8 mouse cellular contexts compared by ENCODE assay signal in the genomic region with DNA sequence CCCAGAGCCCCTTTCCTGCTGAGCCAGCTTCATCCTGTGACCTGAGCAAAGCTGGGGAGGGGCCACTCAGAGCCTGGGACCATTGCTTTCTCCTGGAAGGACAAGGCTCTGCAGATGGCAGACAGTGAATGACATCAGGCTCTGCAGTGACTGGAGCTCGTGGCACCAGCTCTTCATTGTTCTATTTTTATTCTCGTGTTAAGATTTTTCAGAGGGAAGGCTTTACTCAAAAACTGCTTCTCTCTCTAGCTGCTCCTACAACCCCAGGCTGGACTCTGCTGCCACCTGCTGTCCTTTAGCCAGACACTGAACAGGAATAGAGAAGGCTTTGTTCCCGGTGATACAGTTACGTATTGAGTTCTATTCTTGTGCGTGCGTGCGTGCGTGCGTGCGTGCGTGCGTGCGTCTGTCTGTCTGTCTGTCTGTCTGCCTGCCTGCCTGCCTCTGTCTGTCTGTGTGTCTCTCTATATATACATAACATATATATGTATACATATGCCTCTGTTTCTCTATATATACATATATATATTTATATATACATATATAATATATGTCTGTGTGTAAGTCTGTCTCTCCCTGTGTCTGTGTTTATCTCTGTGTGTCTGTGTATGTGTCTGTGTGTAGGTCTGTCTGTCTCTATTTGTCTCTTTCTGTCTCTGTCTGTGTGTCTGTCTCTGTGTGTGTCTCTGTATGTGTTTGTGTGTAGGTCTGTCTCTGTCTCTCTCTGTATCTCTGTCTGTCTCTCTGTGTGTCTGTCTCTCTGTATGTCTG. TPM values are rescaled to one million over a fixed set of nuclear protein-coding genes. Genes with fewer than 3 reads are reported as not detected.
A peak's percentile ranks its signal among the peaks of the same experiment; 100 is the strongest.
DNase-seq lines count a peak whose midpoint lies in the region; ATAC-seq and TF ChIP-seq lines count a peak whose summit lies in the region.

No protein-coding gene starts in this region.

- DNase-seq in ES-E14 (ENCODE audit: low read depth, low spot score) = peak; percentile 68
- DNase-seq in cerebellum, adult 11-12 months = peak; percentile 85
- DNase-seq in heart, postnatal 36 days = peak; percentile 77 to 82
- peak; percentile 67 to 90 for DNase-seq in layer of hippocampus, adult 18-20 months (ENCODE audit: low spot score in 2 of 2)
- peak; percentile 72 to 82 for DNase-seq in lung, adult 18-20 months
- peak; percentile 87 for DNase-seq in testis, postnatal 10 days (ENCODE audit: low spot score)

- H3K36me3 ChIP-seq in ES-E14 (ENCODE audit: control insufficient read depth, insufficient read depth, low read length, poor library complexity, severe bottlenecking) = no peaks in the 10 kb centered on the region
- H3K36me3 ChIP-seq in forebrain, embryonic 16.5 days (ENCODE audit: control insufficient read depth, insufficient read depth) = no peaks in the 10 kb centered on the region
- H3K36me3 ChIP-seq in neural tube, embryonic 15.5 days = no peaks in the 10 kb centered on the region

- in situ Hi-C loops in ES-E14 (cut with MboI; ENCODE audit: low sequenced_read_pairs in 2 of 2, unreplicated experiment in 2 of 2) = loop anchor here (10.0 to 25.0 kb wide), 2 partner anchors 260 to 268 kb away; a partner anchor contains a TSS

- H3K4me2 ChIP-seq in forebrain, embryonic 16.5 days (ENCODE audit: low read length) = peak overlapping the region; percentile 39
- peak overlapping the region; percentile 49 for H3K4me2 ChIP-seq in neural tube, embryonic 15.5 days

- peak; percentile 99 for ATAC-seq in forebrain, embryonic 16.5 days
- peak; percentile 98 for ATAC-seq in neural tube, embryonic 15.5 days (ENCODE audit: low FRiP score)

- H3K27ac ChIP-seq in ES-E14 (ENCODE audit: insufficient read depth, low read depth, low read length, poor library complexity, severe bottlenecking) = no peak overlapping the region
- peak overlapping the region; percentile 83 for H3K27ac ChIP-seq in forebrain, embryonic 16.5 days (ENCODE audit: low read length)
- peak overlapping the region; percentile 76 for H3K27ac ChIP-seq in neural tube, embryonic 15.5 days (replicated peaks)

- no peaks in the 10 kb centered on the region for H3K9me3 ChIP-seq in ES-E14 (ENCODE audit: control insufficient read depth, insufficient read depth, low read depth, low read length)
- no peaks in the 10 kb centered on the region for H3K9me3 ChIP-seq in forebrain, embryonic 16.5 days (ENCODE audit: control insufficient read depth, low read length)
- H3K9me3 ChIP-seq in neural tube, embryonic 15.5 days (replicated peaks) = no peaks in the 10 kb centered on the region

- no peak overlapping the region for H3K4me3 ChIP-seq in ES-E14 (ENCODE audit: insufficient read depth in 1 of 2, low read depth in 1 of 2, low read length in 2 of 2, poor library complexity in 1 of 2, severe bottlenecking in 1 of 2)
- H3K4me3 ChIP-seq in forebrain, embryonic 16.5 days (replicated peaks; ENCODE audit: low read length) = 0 out of 2 replicates have a peak overlapping the region, but pooled peaks have one; percentile 13
- no peak overlapping the region for H3K4me3 ChIP-seq in neural tube, embryonic 15.5 days (replicated peaks)

- peaks cover 0 to 3% of the 10 kb centered on the region in 2 experiments; a peak in 1 of 4 replicates for H3K4me1 ChIP-seq in ES-E14 (ENCODE audit: control insufficient read depth in 2 of 2, insufficient read depth in 2 of 2, low read length in 2 of 2, poor library complexity in 1 of 2)
- H3K4me1 ChIP-seq in forebrain, embryonic 16.5 days (replicated peaks; ENCODE audit: control insufficient read depth, insufficient read depth, low read length) = peaks cover 5% of the 10 kb centered on the region; the same call in 1 of the 2 replicates
- peaks cover 4% of the 10 kb centered on the region for H3K4me1 ChIP-seq in neural tube, embryonic 15.5 days

- WGBS in forebrain, embryonic 16.5 days = under 1% methylated on average over 13 of the region's 13 CpGs
- WGBS in neural tube, embryonic 15.5 days = 5% methylated on average over 13 of the region's 13 CpGs

- intact Hi-C loops in heart, postnatal 36 days (cut with DNase I) = loop anchor here (1.0 to 5.0 kb wide), 3 partner anchors 192 to 283 kb away; no protein-coding TSS in a partner anchor

- no peaks in the 10 kb centered on the region for H3K27me3 ChIP-seq in forebrain, embryonic 16.5 days (replicated peaks; ENCODE audit: control insufficient read depth, insufficient read depth, low read length)
- H3K27me3 ChIP-seq in neural tube, embryonic 15.5 days (replicated peaks) = no peaks in the 10 kb centered on the region

- no peak overlapping the region for H3K9ac ChIP-seq in ES-E14 (ENCODE audit: insufficient read depth, low read depth, low read length, poor library complexity, severe bottlenecking)
- peak overlapping the region; percentile 49 for H3K9ac ChIP-seq in forebrain, embryonic 16.5 days (replicated peaks; ENCODE audit: low read depth, low read length)
- peak overlapping the region; percentile 51 for H3K9ac ChIP-seq in neural tube, embryonic 15.5 days (replicated peaks)

TF ChIP-seq in ES-E14, 5 proteins besides CTCF, POLR2A, EP300 and RAD21:
- no peak for TF ChIP-seq CHD2 (IDR thresholded peaks at IDR 0.05; ENCODE audit: low read depth, low read length)
- peak; percentile 76; the same call in 1 of the 2 replicates for TF ChIP-seq ZC3H11A (IDR thresholded peaks at IDR 0.05; ENCODE audit: borderline replicate concordance, low read depth, low read length)
- no peak for TF ChIP-seq MAFK (IDR thresholded peaks at IDR 0.05; ENCODE audit: insufficient read depth, low read depth, low read length)
- TF ChIP-seq ZNF384 (IDR thresholded peaks at IDR 0.05; ENCODE audit: low read depth, low read length) = no peak

RNA-seq across cellular contexts. Expression of a gene that starts 27.5 kb away (rescaled TPM):
- 3.5 and 5.8 TPM in 2 replicates for total RNA-seq in ES-E14 (2012; rRNA removed)
- 1.7 and 3.0 TPM in 2 replicates for polyA plus RNA-seq in forebrain, embryonic 16.5 days (2015; fragmentation: Nextera tagmentation; extraction: Ambion mirVana)
- total RNA-seq in heart, postnatal 36 days (2021) = under 1 TPM; 0.81 to 1.00 TPM
- 1 to 10 TPM; 1.3 TPM for total RNA-seq in layer of hippocampus, adult 18-20 months (2021)
- polyA plus RNA-seq in neural tube, embryonic 15.5 days (2015; fragmentation: Nextera tagmentation; extraction: Ambion mirVana) = 1.2 and 1.8 TPM in 2 replicates

RNA-seq across cellular contexts. Expression of a gene that starts 28.1 kb away (rescaled TPM):
- total RNA-seq in ES-E14 (2012; rRNA removed) = 26.4 and 38.6 TPM in 2 replicates
- 29.2 and 35.1 TPM in 2 replicates for polyA plus RNA-seq in forebrain, embryonic 16.5 days (2015; fragmentation: Nextera tagmentation; extraction: Ambion mirVana)
- 10 to 100 TPM; 21.1 to 24.1 TPM for total RNA-seq in heart, postnatal 36 days (2021)
- 10 to 100 TPM; 75.1 to 87.6 TPM for total RNA-seq in layer of hippocampus, adult 18-20 months (2021)
- polyA plus RNA-seq in neural tube, embryonic 15.5 days (2015; fragmentation: Nextera tagmentation; extraction: Ambion mirVana) = 23.2 and 27.2 TPM in 2 replicates

RNA-seq across cellular contexts. Expression of a gene that starts 43.8 kb away (rescaled TPM):
- total RNA-seq in ES-E14 (2012; rRNA removed) = not detected in 2 replicates
- polyA plus RNA-seq in forebrain, embryonic 16.5 days (2015; fragmentation: Nextera tagmentation; extraction: Ambion mirVana) = 0.14 TPM in 1 of 2 replicates, not detected in the other
- not detected for total RNA-seq in heart, postnatal 36 days (2021)
- total RNA-seq in layer of hippocampus, adult 18-20 months (2021) = under 1 TPM; 0.35 to 0.51 TPM
- not detected in 2 replicates for polyA plus RNA-seq in neural tube, embryonic 15.5 days (2015; fragmentation: Nextera tagmentation; extraction: Ambion mirVana)
